ENCODE assay signal across 8 mouse cellular contexts in the genomic region with DNA sequence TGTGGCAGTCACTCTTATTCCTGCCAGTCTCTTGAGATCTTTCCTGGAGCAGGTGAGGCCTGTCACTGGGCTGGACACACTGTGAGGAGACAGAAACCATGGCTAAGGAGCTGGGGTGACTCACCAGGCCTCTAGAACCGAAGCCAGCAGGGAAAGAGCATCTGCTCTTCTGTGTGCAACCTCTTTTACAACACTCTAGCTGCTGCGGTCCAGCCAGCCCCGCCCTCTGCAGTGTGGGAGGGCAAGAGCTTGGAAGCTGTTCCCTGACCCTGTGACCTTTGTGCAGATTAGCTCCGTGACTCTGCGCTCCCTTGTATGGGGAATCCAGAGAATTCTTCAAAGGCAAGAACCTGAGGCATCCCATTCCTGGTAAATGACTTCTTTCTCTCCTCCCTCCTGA.
DNase-seq lines count a peak whose midpoint lies in the region; ATAC-seq and TF ChIP-seq lines count a peak whose summit lies in the region.

No protein-coding gene starts in this region.

- no peak overlapping the region for H3K27ac ChIP-seq in liver, postnatal 0 days (ENCODE audit: low read depth)
- H3K27ac ChIP-seq in limb, embryonic 11.5 days (replicated peaks; ENCODE audit: low read depth, low read length) = no peak overlapping the region
- H3K27ac ChIP-seq in hindbrain, embryonic 13.5 days = no peak overlapping the region
- H3K27ac ChIP-seq in layer of hippocampus, adult 2 months = no peak overlapping the region

- 0 out of 2 replicates have a peak, but pooled peaks cover 2% of the 10 kb centered on the region for H3K4me1 ChIP-seq in liver, postnatal 0 days (ENCODE audit: insufficient read depth)
- H3K4me1 ChIP-seq in limb, embryonic 11.5 days (ENCODE audit: control insufficient read depth, insufficient read depth, low read length) = peaks cover 9% of the 10 kb centered on the region
- H3K4me1 ChIP-seq in hindbrain, embryonic 13.5 days (replicated peaks) = peaks cover 15% of the 10 kb centered on the region

- no peak for TF ChIP-seq EP300 in liver, postnatal 0 days (IDR thresholded peaks at IDR 0.05; ENCODE audit: low read depth)

- ATAC-seq in liver, postnatal 0 days = no peak
- ATAC-seq in granulocyte monocyte progenitor cell, adult 5-6 weeks (replicated peaks; ENCODE audit: poor library complexity, severe bottlenecking) = 0 out of 2 replicates have a peak, but pooled peaks have one; percentile 28
- ATAC-seq in limb, embryonic 11.5 days (ENCODE audit: insufficient number of reproducible peaks, low FRiP score, low TSS enrichment, low read depth) = no peak
- ATAC-seq in hindbrain, embryonic 13.5 days (ENCODE audit: low FRiP score) = no peak

- no peak for TF ChIP-seq CTCF in liver, postnatal 0 days (IDR thresholded peaks at IDR 0.05; ENCODE audit: low read depth)
- TF ChIP-seq CTCF in layer of hippocampus, adult 2 months (conservative IDR thresholded peaks at IDR 0.05) = no peak

- no peak overlapping the region for H3K9ac ChIP-seq in liver, postnatal 0 days (replicated peaks)
- no peak overlapping the region for H3K9ac ChIP-seq in limb, embryonic 11.5 days (ENCODE audit: low read length)
- H3K9ac ChIP-seq in hindbrain, embryonic 13.5 days = no peak overlapping the region

- 45% methylated on average over 5 of the region's 5 CpGs for WGBS in liver, postnatal 0 days (ENCODE audit: insufficient replicate concordance)
- 4% methylated on average over 5 of the region's 5 CpGs for WGBS in limb, embryonic 11.5 days
- WGBS in hindbrain, embryonic 13.5 days = 9% methylated on average over 5 of the region's 5 CpGs

- H3K4me2 ChIP-seq in liver, postnatal 0 days (ENCODE audit: low read depth, low read length) = no peak overlapping the region
- no peak overlapping the region for H3K4me2 ChIP-seq in limb, embryonic 11.5 days (ENCODE audit: low read depth, severe bottlenecking)
- no peak overlapping the region for H3K4me2 ChIP-seq in hindbrain, embryonic 13.5 days

- H3K4me3 ChIP-seq in liver, postnatal 0 days (ENCODE audit: low read depth, low read length) = no peak overlapping the region
- no peak overlapping the region for H3K4me3 ChIP-seq in limb, embryonic 11.5 days (ENCODE audit: low read depth, low read length)
- no peak overlapping the region for H3K4me3 ChIP-seq in hindbrain, embryonic 13.5 days
- H3K4me3 ChIP-seq in layer of hippocampus, adult 2 months = no peak overlapping the region

- H3K9me3 ChIP-seq in liver, postnatal 0 days (ENCODE audit: low read length) = no peaks in the 10 kb centered on the region
- H3K9me3 ChIP-seq in limb, embryonic 11.5 days (ENCODE audit: control insufficient read depth, low read length) = no peaks in the 10 kb centered on the region
- H3K9me3 ChIP-seq in hindbrain, embryonic 13.5 days = no peaks in the 10 kb centered on the region

- intact Hi-C loops in left cerebral cortex, postnatal 25 days (cut with DNase I) = no loop called here

- DNase-seq in liver, postnatal 0 days = peak; percentile 20
- DNase-seq in liver (no peak), R1 (ENCODE audit: low read depth, low spot score) (peak; percentile 62)
- peak; percentile 36 for DNase-seq in limb, embryonic 11.5 days (ENCODE audit: low spot score)
- no peak for DNase-seq in left cerebral cortex, postnatal 25 days (ENCODE audit: low spot score in 2 of 2)
- no peak for DNase-seq in layer of hippocampus, adult 2 months (ENCODE audit: low spot score in 2 of 2)

- H3K27me3 ChIP-seq in liver, postnatal 0 days (ENCODE audit: insufficient read depth, low read length) = no peaks in the 10 kb centered on the region
- no peaks in the 10 kb centered on the region for H3K27me3 ChIP-seq in limb, embryonic 11.5 days (ENCODE audit: control insufficient read depth, insufficient read depth, low read length)
- no peaks in the 10 kb centered on the region for H3K27me3 ChIP-seq in hindbrain, embryonic 13.5 days

- no peaks in the 10 kb centered on the region for H3K36me3 ChIP-seq in liver, postnatal 0 days (replicated peaks; ENCODE audit: insufficient read depth, low read length)
- H3K36me3 ChIP-seq in limb, embryonic 11.5 days (ENCODE audit: control insufficient read depth, insufficient read depth, low read length) = no peaks in the 10 kb centered on the region
- H3K36me3 ChIP-seq in hindbrain, embryonic 13.5 days = no peaks in the 10 kb centered on the region

Comparison
In these comparisons a context has a peak if more than half of its experiments do, and no peak if none do; other contexts are left out.
1. DNase-seq: peak in liver, postnatal 0 days (single experiment), R1 (single experiment) and limb, embryonic 11.5 days (single experiment); none in liver (single experiment), left cerebral cortex, postnatal 25 days (0 of 2) and layer of hippocampus, adult 2 months (0 of 2).